ENCODE assay signal across 9 mouse cellular contexts in the genomic region with DNA sequence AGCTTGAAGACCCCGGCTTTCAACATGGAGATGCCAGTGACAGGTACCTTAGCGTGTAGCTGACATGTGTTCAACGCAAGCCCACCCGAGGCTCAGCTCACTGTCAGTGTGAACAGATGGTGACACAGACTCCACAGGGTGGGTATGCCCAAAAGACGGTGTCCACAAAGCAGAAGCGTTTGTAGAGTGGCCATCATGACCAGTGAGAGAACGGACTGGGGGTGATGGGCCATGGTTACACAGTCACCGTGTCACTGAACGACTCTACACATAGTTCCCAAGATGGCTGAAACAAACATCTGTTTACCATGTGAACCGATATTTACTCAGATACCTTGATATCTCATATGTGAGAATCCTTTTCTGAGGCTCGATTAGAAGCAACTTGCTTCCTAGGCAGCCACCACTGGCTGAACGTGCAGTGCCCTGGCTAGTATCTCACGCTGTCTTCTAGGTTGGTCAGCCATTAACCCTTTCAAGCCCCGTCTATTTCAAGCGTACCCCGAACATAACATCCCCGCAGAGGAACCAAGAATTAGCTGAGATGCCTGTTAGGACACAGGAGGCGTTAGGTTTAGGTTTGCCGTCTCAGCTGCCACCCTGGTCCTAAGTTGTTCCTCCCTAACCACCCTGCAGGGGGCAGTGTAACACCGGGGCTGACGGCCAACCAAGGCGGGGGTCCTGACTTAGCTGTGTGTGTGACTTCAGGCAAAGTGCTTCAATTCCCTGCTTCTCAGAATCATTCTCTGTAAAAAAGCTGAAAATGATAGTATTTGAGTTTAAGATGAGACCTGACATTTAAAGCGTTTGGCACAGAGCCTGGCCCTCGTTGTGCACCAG. TPM values are rescaled to one million over a fixed set of nuclear protein-coding genes. Genes with fewer than 3 reads are reported as not detected.
DNase-seq lines count a peak whose midpoint lies in the region; ATAC-seq and TF ChIP-seq lines count a peak whose summit lies in the region.
"Had no signal": no experiment of that assay in that cellular context is flagged by ENCODE, and none has a peak within 500 bp of the region (broad histone marks: within the 10 kb centered on the region; RNA-seq: fewer than 3 reads in every experiment).

No protein-coding gene starts in this region.

- no peak overlapping the region; the same call in 1 of the 2 replicates for H3K27ac ChIP-seq in forebrain, embryonic 12.5 days
- no peak overlapping the region for H3K27ac ChIP-seq in stomach, postnatal 0 days (replicated peaks)
- H3K27ac ChIP-seq: liver, embryonic 15.5 days had no signal

- H3K4me1 ChIP-seq in forebrain, embryonic 12.5 days: peaks cover 9% of the 10 kb centered on the region; the same call in 1 of the 2 replicates
- no peaks in the 10 kb centered on the region for H3K4me1 ChIP-seq in stomach, postnatal 0 days (replicated peaks; ENCODE audit: control insufficient read depth, insufficient read depth)
- H3K4me1 ChIP-seq: liver, embryonic 15.5 days had no signal

- peak; percentile 89 for TF ChIP-seq CTCF in stomach, postnatal 0 days (IDR thresholded peaks at IDR 0.05; ENCODE audit: low read depth)

- peaks cover 10% of the 10 kb centered on the region; the same call in 1 of the 2 replicates for H3K27me3 ChIP-seq in forebrain, embryonic 12.5 days
- H3K27me3 ChIP-seq in stomach, postnatal 0 days (ENCODE audit: control insufficient read depth, insufficient read depth, low read length): no peaks in the 10 kb centered on the region
- H3K27me3 ChIP-seq: liver, embryonic 15.5 days had no signal

- H3K36me3 ChIP-seq in forebrain, embryonic 12.5 days (replicated peaks): no peaks in the 10 kb centered on the region
- H3K36me3 ChIP-seq in stomach, postnatal 0 days (ENCODE audit: control insufficient read depth, insufficient read depth, low read length): no peaks in the 10 kb centered on the region
- H3K36me3 ChIP-seq: liver, embryonic 15.5 days had no signal

- no peak overlapping the region for H3K4me3 ChIP-seq in forebrain, embryonic 12.5 days (replicated peaks)
- H3K4me3 ChIP-seq in stomach, postnatal 0 days (ENCODE audit: low read depth, low read length): no peak overlapping the region
- H3K4me3 ChIP-seq: liver, embryonic 15.5 days had no signal

- 46% methylated on average over 24 of the region's 24 CpGs for WGBS in forebrain, embryonic 12.5 days
- 41% methylated on average over 24 of the region's 24 CpGs for WGBS in stomach, postnatal 0 days

- no peak overlapping the region for H3K9ac ChIP-seq in forebrain, embryonic 12.5 days
- H3K9ac ChIP-seq in stomach, postnatal 0 days (ENCODE audit: low read length): no peak overlapping the region
- H3K9ac ChIP-seq: liver, embryonic 15.5 days had no signal

- intact Hi-C loops in left cerebral cortex, postnatal 14 days (cut with DNase I): loop anchor here (5.0 to 10.0 kb wide), 3 partner anchors 164 to 570 kb away; partner anchors contain the start of genes Fpgt and Lrriq3

- TF ChIP-seq EP300 in stomach, postnatal 0 days (optimal IDR thresholded peaks at IDR 0.05): no peak

- DNase-seq in CD4-positive, CD25-positive, alpha-beta regulatory T cell, adult 2 months (ENCODE audit: low read depth, low spot score): peak; percentile 36
- peak; percentile 58 for DNase-seq in brain, embryonic 18.5 days (ENCODE audit: low read depth, low spot score)
- DNase-seq in hindlimb bud, embryonic 11.5 days (ENCODE audit: extremely low spot score, low read depth, low spot score): peak; percentile 39
- peak; percentile 79 to 86 for DNase-seq in left cerebral cortex, postnatal 14 days (ENCODE audit: low spot score in 2 of 2)
- DNase-seq in mesoderm, embryonic 11.5 days (ENCODE audit: low read depth, low spot score): peak; percentile 79
- peak; percentile 51 for DNase-seq in stomach, postnatal 0 days (ENCODE audit: low spot score)

- H3K4me2 ChIP-seq in forebrain, embryonic 12.5 days: no peak overlapping the region
- no peak overlapping the region for H3K4me2 ChIP-seq in stomach, postnatal 0 days (replicated peaks; ENCODE audit: low read depth)
- H3K4me2 ChIP-seq: liver, embryonic 15.5 days had no signal

- no peak for ATAC-seq in CD4-positive, CD25-positive, alpha-beta regulatory T cell, adult 4 months
- peak; percentile 76 for ATAC-seq in forebrain, embryonic 12.5 days (ENCODE audit: low FRiP score)
- peak; percentile 38; the same call in 1 of the 2 replicates for ATAC-seq in stomach, postnatal 0 days (ENCODE audit: low FRiP score, low TSS enrichment)

- no peaks in the 10 kb centered on the region for H3K9me3 ChIP-seq in forebrain, embryonic 12.5 days
- H3K9me3 ChIP-seq in stomach, postnatal 0 days (ENCODE audit: control insufficient read depth, low read length): no peaks in the 10 kb centered on the region
- H3K9me3 ChIP-seq: liver, embryonic 15.5 days had no signal

RNA-seq across cellular contexts. Expression of gene Erich3, which starts 10.9 kb away (rescaled TPM):
- polyA plus RNA-seq in CD4-positive, CD25-positive, alpha-beta regulatory T cell, adult 4 months (2017; shearing (Covaris generic)): not detected
- polyA plus RNA-seq in forebrain, embryonic 12.5 days (2016; fragmentation: Nextera tagmentation; extraction: Ambion mirVana): 0.58 and 0.68 TPM in 2 replicates
- 1 to 10 TPM; 6.9 to 9.6 TPM for total RNA-seq in left cerebral cortex, postnatal 14 days (2021)
- 0.05 and 0.06 TPM in 2 replicates for polyA plus RNA-seq in stomach, postnatal 0 days (2015; fragmentation: Nextera tagmentation; extraction: Ambion mirVana)
- polyA plus RNA-seq: liver, embryonic 15.5 days had no signal

RNA-seq across cellular contexts. Expression of gene Tyw3, which starts 55.9 kb away (rescaled TPM):
- 1 to 10 TPM; 5.2 to 9.1 TPM for polyA plus RNA-seq in CD4-positive, CD25-positive, alpha-beta regulatory T cell, adult 4 months (2017; shearing (Covaris generic))
- 14.7 and 18.9 TPM in 2 replicates for polyA plus RNA-seq in forebrain, embryonic 12.5 days (2016; fragmentation: Nextera tagmentation; extraction: Ambion mirVana)
- 10 to 100 TPM; 12.3 to 12.4 TPM for total RNA-seq in left cerebral cortex, postnatal 14 days (2021)
- polyA plus RNA-seq in stomach, postnatal 0 days (2015; fragmentation: Nextera tagmentation; extraction: Ambion mirVana): 3.9 and 5.5 TPM in 2 replicates

RNA-seq across cellular contexts. Expression of gene Cryz, which starts 56.3 kb away (rescaled TPM):
- polyA plus RNA-seq in CD4-positive, CD25-positive, alpha-beta regulatory T cell, adult 4 months (2017; shearing (Covaris generic)): 1 to 10 TPM; 3.6 to 4.1 TPM
- polyA plus RNA-seq in forebrain, embryonic 12.5 days (2016; fragmentation: Nextera tagmentation; extraction: Ambion mirVana): 16.4 and 16.8 TPM in 2 replicates
- total RNA-seq in left cerebral cortex, postnatal 14 days (2021): 10 to 100 TPM; 21.1 to 23.7 TPM
- 7.9 and 8.2 TPM in 2 replicates for polyA plus RNA-seq in stomach, postnatal 0 days (2015; fragmentation: Nextera tagmentation; extraction: Ambion mirVana)
